Mouse (Mus musculus): ENCODE measurements at regions not wholly inside any gene's neighbourhood (a gene's known extent, or its start where the extent isn't known, plus 50 kb on each side); places are given as distances from the start of the nearest gene placed in this dataset.
A peak's percentile ranks its signal among the peaks of the same experiment; 100 is the strongest.

GRCm38 (mm10) chr12:35283925-35284324 is 236.9 kb downstream of the Snx13 start:
- no peak overlapping the region for H3K9ac ChIP-seq
- no peaks in the 10 kb centered on the region for H3K36me3 ChIP-seq
- no peak overlapping the region for H3K4me3 ChIP-seq
- no peak overlapping the region for H3K27ac ChIP-seq
- no peaks in the 10 kb centered on the region for H3K27me3 ChIP-seq
- H3K4me1 ChIP-seq: 0 out of 2 replicates have a peak, but pooled peaks cover 3% of the 10 kb centered on the region
- no peak overlapping the region for H3K4me2 ChIP-seq
- 39% methylated on average over 5 of the region's 5 CpGs for WGBS
- no peaks in the 10 kb centered on the region for H3K9me3 ChIP-seq
- no peak for ATAC-seq (ENCODE audit: insufficient number of reproducible peaks, low FRiP score, low TSS enrichment, low read depth)

DNA sequence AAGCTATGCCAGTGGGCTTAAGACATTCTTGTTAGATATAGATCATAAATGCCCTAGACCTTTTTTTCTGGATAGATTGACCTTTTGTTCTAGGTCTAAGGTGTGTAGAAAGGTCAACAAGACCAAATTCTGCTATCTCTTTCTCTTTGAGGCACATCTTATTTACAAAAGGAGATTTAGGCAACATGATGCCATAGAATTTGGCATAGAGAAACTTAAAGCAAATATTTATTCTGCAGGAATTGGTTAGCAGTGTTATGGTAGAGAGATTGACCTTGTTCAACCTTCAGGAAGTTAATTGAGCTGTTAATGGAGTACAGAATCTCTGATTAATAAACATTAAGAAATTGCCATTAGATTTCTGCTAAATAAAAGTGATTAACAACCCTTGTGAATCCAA is 236.4 kb downstream of the Snx13 start:
- Histone ChIP-seq H3K9me3 (no peaks in the 10 kb centered on the region), H3K4me2 (no peak overlapping the region), H3K36me3 (no peaks in the 10 kb centered on the region), H3K27ac (no peak overlapping the region), H3K4me3 (no peak overlapping the region), H3K4me1 (0 out of 2 replicates have a peak, but pooled peaks cover 3% of the 10 kb centered on the region), H3K27me3 (no peaks in the 10 kb centered on the region), H3K9ac (no peak overlapping the region)
- no peak for ATAC-seq (ENCODE audit: insufficient number of reproducible peaks, low FRiP score, low TSS enrichment, low read depth)

DNA sequence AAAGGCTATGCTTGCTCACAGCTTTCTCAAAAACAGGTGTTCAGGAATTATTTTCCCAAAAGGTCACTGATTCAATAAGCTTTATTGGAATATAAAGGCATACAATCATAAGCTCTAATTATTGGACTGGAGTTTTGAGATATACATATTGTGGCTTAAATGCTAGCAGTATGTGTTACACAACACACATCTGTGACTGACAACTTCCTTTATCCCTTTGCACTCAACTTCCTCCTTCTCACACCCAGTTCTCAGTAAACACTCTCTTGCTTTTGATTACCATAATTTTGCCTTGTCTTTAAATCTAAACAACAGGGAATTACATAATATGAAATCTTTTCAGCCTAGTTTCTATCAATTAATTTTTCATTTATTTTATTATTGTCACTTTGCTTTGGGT is 222.5 kb downstream of the Snx13 start:
- Histone ChIP-seq H3K27me3 (no peaks in the 10 kb centered on the region), H3K9me3 (no peaks in the 10 kb centered on the region), H3K36me3 (no peaks in the 10 kb centered on the region), H3K9ac (no peak overlapping the region), H3K27ac (no peak overlapping the region), H3K4me2 (no peak overlapping the region), H3K4me3 (no peak overlapping the region), H3K4me1 (0 out of 2 replicates have a peak, but pooled peaks cover 2% of the 10 kb centered on the region)
- no peak for ATAC-seq (ENCODE audit: insufficient number of reproducible peaks, low FRiP score, low TSS enrichment, low read depth)

- Histone ChIP-seq H3K4me3 (no peak overlapping the region), H3K27me3 (no peaks in the 10 kb centered on the region), H3K9me3 (no peaks in the 10 kb centered on the region), H3K4me2 (no peak overlapping the region), H3K4me1 (0 out of 2 replicates have a peak, but pooled peaks cover 2% of the 10 kb centered on the region), H3K27ac (no peak overlapping the region), H3K36me3 (no peaks in the 10 kb centered on the region), H3K9ac (no peak overlapping the region)
- WGBS: 44% methylated on average over 2 of the region's 2 CpGs
- no peak for ATAC-seq (ENCODE audit: insufficient number of reproducible peaks, low FRiP score, low TSS enrichment, low read depth)
Measured at GRCm38 (mm10) chr12:35268006-35268405, 221.0 kb downstream of the Snx13 start.

GRCm38 (mm10) chr12:35267023-35267654 is 220.2 kb downstream of the Snx13 start:
- Histone ChIP-seq H3K4me2 (no peak overlapping the region), H3K4me3 (no peak overlapping the region), H3K27me3 (no peaks in the 10 kb centered on the region), H3K4me1 (0 out of 2 replicates have a peak, but pooled peaks cover 2% of the 10 kb centered on the region), H3K9ac (no peak overlapping the region), H3K27ac (peak overlapping the region; percentile 50; the same call in 1 of the 2 replicates), H3K36me3 (no peaks in the 10 kb centered on the region), H3K9me3 (no peaks in the 10 kb centered on the region)
- 44% methylated on average over 6 of the region's 6 CpGs for WGBS
- no peak for ATAC-seq (ENCODE audit: insufficient number of reproducible peaks, low FRiP score, low TSS enrichment, low read depth)

GRCm38 (mm10) chr12:35259781-35260180 is 212.8 kb downstream of the Snx13 start:
- H3K4me2 ChIP-seq: no peak overlapping the region
- no peak overlapping the region for H3K9ac ChIP-seq
- H3K4me3 ChIP-seq: no peak overlapping the region
- no peaks in the 10 kb centered on the region for H3K27me3 ChIP-seq
- H3K27ac ChIP-seq: no peak overlapping the region
- H3K9me3 ChIP-seq: no peaks in the 10 kb centered on the region
- no peaks in the 10 kb centered on the region for H3K4me1 ChIP-seq
- no peak for ATAC-seq (ENCODE audit: insufficient number of reproducible peaks, low FRiP score, low TSS enrichment, low read depth)
- no peaks in the 10 kb centered on the region for H3K36me3 ChIP-seq

GRCm38 (mm10) chr12:35255723-35256401 is 208.9 kb downstream of the Snx13 start:
- Histone ChIP-seq H3K27me3 (no peaks in the 10 kb centered on the region), H3K4me3 (no peak overlapping the region), H3K4me2 (no peak overlapping the region), H3K36me3 (no peaks in the 10 kb centered on the region), H3K9ac (no peak overlapping the region), H3K27ac (no peak overlapping the region), H3K9me3 (no peaks in the 10 kb centered on the region), H3K4me1 (no peaks in the 10 kb centered on the region)
- ATAC-seq (ENCODE audit: insufficient number of reproducible peaks, low FRiP score, low TSS enrichment, low read depth): no peak
- WGBS: 68% methylated on average over 2 of the region's 2 CpGs

DNA sequence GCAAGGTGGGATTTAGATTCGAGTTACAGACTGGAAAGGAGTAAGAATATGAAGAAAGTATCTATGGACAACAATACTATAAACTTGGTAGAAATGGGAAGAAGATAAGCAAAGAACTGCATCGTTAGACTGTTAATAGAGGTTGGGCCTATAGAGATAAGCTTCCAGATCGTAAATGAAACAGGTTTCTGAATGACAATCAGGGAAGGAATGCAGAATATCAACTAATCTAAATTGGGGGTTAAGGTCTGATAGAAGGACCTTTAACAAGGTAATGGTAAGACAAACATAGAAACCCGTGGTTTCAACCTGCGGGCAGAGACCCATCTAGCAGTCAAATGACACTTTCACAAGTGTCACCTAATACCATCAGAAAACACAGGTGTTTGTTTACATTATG is 201.5 kb downstream of the Snx13 start:
- no peaks in the 10 kb centered on the region for H3K27me3 ChIP-seq
- no peak overlapping the region for H3K9ac ChIP-seq
- 80% methylated on average over 5 of the region's 5 CpGs for WGBS
- no peak for ATAC-seq (ENCODE audit: insufficient number of reproducible peaks, low FRiP score, low TSS enrichment, low read depth)
- no peaks in the 10 kb centered on the region for H3K36me3 ChIP-seq
- no peak overlapping the region for H3K4me3 ChIP-seq
- H3K27ac ChIP-seq: no peak overlapping the region
- no peak overlapping the region for H3K4me2 ChIP-seq
- 0 out of 2 replicates have a peak, but pooled peaks cover 2% of the 10 kb centered on the region for H3K4me1 ChIP-seq
- no peaks in the 10 kb centered on the region for H3K9me3 ChIP-seq

DNA sequence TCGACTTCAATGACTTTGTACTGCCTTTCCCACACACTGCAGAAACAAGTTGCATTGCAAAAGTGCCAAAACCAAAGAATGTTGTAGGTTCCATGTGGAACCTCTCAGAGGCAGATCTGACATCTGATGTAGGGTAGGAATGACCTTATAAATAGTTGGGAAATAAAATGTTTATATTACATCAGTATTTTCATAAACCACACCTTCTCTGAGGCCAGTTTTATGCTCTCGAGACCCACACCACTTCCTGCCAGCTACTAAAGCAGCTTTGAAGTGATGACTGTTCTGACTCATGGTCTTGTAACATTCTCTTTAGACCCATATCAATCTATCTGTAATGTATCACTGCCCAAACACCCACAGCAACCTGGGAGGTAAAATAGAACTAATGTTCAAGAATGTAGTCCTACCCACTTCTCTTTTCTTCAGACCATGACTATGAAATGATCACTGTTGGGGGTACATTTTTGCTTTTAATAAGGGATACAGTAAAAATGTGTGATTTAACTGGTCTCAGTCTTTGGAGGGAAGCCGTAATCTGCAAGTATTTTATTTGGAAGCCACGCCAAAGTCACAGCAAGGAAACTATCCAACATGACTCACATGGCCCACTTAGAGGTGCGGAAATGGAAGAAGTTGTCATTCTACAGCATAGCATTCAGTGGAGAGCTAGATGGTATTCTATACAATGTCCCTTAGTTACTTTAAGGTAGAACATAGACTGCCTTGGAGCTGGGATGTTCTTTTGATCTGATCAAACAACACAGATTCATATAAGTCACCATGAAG is 199.4 kb downstream of the Snx13 start:
- ATAC-seq (ENCODE audit: insufficient number of reproducible peaks, low FRiP score, low TSS enrichment, low read depth): peak; percentile 63; the same call in 1 of the 2 replicates
- 0 out of 2 replicates have a peak overlapping the region, but pooled peaks have one; percentile 33 for H3K27ac ChIP-seq
- H3K4me2 ChIP-seq: no peak overlapping the region
- H3K4me3 ChIP-seq: no peak overlapping the region
- H3K27me3 ChIP-seq: no peaks in the 10 kb centered on the region
- no peaks in the 10 kb centered on the region for H3K36me3 ChIP-seq
- H3K4me1 ChIP-seq: 0 out of 2 replicates have a peak, but pooled peaks cover 2% of the 10 kb centered on the region
- 44% methylated on average over 5 of the region's 5 CpGs for WGBS
- H3K9ac ChIP-seq: no peak overlapping the region
- no peaks in the 10 kb centered on the region for H3K9me3 ChIP-seq

GRCm38 (mm10) chr12:35232322-35232673 is 185.3 kb downstream of the Snx13 start:
- H3K36me3 ChIP-seq: no peaks in the 10 kb centered on the region
- H3K27ac ChIP-seq: no peak overlapping the region
- no peak overlapping the region for H3K9ac ChIP-seq
- WGBS: 47% methylated on average over 2 of the region's 2 CpGs
- no peaks in the 10 kb centered on the region for H3K27me3 ChIP-seq
- no peaks in the 10 kb centered on the region for H3K4me1 ChIP-seq
- ATAC-seq (ENCODE audit: insufficient number of reproducible peaks, low FRiP score, low TSS enrichment, low read depth): no peak
- no peak overlapping the region for H3K4me2 ChIP-seq
- H3K4me3 ChIP-seq: no peak overlapping the region
- H3K9me3 ChIP-seq: no peaks in the 10 kb centered on the region

DNA sequence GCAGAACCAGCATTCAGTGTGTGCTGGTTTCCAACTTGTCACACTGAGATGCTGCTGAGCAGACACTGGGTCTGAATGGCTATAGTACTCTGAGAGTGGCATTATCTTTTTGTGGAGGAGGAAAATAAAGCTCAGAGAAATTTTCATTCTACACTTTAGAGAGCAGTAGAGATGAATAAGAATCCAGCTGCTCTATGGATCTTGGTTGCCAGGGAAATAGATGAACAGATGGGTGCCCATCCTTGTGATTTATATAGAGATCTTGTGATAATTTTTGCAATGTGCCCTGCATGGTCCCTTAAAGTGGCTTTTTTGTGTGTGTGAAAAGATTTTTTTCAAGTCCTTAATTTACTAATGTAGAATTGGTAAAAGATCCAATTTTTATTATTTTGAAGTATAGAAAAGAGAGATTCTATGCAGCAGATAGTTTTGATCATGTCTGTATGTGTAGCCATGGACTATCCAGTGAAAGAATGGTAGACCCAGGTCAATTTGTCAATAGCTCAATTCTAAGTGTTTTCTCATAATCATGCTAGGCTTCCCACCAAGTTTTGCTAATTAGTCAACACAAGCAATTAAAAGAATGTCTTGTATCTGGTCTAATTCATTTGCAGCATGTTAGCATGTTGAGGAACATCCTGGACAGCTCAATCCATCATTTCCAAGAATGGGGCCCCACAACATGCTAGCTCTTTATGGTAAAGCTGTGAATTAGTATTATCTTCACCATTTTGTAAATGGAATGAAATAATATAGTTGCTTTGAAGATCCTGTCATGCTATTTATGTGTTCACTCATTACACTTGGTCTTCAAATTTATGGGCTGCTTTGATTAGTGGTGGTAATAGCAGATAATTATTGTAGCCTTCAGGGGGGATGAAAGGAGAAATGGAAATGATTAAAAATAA is 184.7 kb downstream of the Snx13 start:
- Histone ChIP-seq H3K4me2 (no peak overlapping the region), H3K9ac (no peak overlapping the region), H3K4me1 (no peaks in the 10 kb centered on the region), H3K9me3 (no peaks in the 10 kb centered on the region), H3K27me3 (no peaks in the 10 kb centered on the region), H3K4me3 (no peak overlapping the region), H3K36me3 (no peaks in the 10 kb centered on the region), H3K27ac (no peak overlapping the region)
- no peak for ATAC-seq (ENCODE audit: insufficient number of reproducible peaks, low FRiP score, low TSS enrichment, low read depth)

Measured in limb, embryonic 15.5 days (tissue).